Mouse (Mus musculus): Measurements from ENCODE around the gene Vgf.

Vgf gene

DNA sequence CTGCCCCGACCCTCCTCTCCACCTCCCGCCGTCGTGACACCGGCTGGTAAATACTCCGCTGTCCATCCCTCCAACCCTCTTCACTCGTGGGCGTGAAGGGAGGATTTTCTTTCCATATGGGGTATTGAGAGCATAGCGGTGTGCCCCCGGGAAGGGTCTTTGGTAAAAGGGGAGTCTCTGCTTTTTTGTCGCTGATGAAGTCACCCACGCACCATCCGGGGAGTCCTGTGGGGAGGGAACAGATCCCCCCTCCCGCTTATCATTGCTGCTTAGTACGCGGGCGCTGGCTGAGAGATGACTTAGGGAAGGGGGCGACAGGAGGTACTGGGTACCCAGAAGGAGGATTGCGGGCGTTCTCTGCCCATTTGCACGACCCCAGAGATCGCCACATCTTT is 4.2 kb downstream of the Vgf start:
- no peak for DNase-seq (ENCODE audit: extremely low read depth, low read depth)

DNA sequence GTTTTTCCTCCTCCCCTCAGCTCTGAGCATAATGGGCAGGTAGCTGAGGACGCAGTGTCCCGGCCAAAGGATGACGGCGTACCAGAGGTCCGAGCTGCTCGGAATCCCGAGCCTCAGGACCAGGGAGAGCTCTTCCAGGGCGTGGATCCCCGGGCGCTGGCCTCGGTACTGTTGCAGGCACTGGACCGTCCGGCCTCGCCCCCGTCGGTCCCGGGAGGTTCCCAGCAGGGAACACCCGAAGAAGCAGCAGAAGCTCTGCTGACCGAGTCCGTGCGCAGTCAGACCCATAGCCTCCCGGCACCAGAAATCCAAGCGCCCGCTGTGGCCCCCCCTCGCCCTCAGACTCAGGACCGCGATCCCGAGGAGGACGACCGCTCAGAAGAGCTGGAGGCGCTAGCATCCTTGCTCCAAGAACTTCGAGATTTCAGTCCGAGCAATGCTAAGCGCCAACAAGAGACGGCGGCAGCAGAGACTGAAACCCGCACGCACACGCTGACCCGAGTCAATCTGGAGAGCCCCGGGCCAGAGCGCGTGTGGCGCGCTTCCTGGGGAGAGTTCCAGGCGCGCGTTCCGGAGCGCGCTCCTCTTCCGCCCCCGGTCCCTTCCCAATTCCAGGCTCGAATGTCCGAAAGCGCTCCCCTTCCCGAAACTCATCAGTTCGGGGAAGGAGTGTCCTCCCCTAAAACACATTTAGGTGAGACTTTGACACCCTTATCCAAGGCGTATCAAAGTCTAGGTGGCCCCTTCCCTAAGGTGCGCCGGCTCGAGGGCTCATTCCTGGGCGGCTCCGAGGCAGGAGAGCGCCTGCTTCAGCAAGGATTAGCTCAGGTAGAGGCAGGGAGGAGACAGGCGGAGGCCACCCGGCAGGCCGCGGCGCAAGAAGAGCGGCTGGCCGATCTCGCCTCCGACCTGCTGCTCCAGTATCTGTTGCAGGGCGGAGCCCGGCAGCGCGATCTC is 5.2 kb downstream of the Vgf start:
- no peak for DNase-seq (ENCODE audit: extremely low read depth, low read depth)

DNA sequence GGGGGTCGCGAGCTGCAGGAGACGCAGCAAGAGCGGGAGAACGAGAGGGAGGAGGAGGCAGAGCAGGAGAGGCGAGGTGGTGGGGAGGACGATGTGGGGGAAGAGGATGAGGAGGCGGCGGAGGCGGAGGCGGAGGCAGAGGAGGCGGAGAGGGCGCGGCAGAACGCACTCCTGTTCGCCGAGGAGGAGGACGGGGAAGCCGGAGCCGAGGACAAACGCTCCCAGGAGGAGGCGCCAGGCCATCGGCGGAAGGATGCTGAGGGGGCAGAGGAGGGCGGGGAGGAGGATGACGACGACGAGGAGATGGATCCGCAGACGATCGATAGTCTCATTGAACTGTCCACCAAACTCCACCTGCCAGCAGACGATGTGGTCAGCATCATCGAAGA is 5.8 kb downstream of the Vgf start:
- peak; percentile 31 for DNase-seq (ENCODE audit: extremely low read depth, low read depth)

DNA sequence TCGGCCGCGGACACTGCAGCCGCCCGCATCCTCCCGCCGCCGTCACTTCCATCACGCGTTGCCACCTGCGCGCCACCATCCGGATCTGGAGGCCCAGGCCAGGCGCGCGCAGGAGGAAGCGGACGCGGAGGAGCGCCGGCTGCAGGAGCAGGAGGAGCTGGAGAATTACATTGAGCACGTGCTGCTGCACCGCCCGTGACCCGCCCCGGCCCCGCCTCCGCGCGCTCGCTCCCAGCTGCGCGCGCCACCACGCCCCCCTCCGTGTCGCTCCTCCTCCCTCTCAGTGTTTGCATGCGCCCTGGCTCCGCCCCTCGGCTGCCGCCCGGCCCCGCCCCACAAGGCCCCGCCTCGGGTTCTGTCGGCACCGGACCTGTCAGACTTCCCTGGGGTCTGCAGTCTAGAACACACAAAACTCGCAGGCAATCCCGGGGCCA is 6.5 kb downstream of the Vgf start:
- DNase-seq (ENCODE audit: extremely low read depth, low read depth): peak; percentile 72

GRCm38 (mm10) chr5:137036211-137036610 is 10.0 kb downstream of the Vgf start:
- DNase-seq (ENCODE audit: extremely low read depth, low read depth): no peak

- DNase-seq (ENCODE audit: extremely low read depth, low read depth): no peak
Observed at GRCm38 (mm10) chr5:137039453-137039852, 13.3 kb downstream of the Vgf start.

GRCm38 (mm10) chr5:137041442-137041841 is 15.2 kb downstream of the Vgf start:
- DNase-seq (ENCODE audit: extremely low read depth, low read depth): no peak

DNA sequence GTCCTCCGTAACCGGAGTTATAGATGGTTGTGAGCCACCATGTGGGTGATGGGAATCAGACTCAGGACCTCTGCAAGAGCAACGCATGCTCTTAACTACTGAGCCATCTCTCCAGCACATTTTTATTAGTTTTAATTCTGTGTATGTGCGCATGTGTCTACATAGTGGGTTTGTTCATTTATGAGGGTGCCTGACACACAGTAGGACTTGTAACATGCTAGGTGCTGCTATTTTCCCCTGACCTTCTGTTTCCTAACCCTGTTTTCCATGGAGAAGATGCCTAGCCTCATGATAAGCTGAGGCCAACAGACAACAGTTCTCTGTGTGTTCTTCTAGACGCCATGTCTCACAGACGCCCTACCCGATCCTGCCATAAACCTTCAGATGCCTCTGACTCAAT is 17.8 kb downstream of the Vgf start:
- no peak for DNase-seq (ENCODE audit: extremely low read depth, low read depth)

DNA sequence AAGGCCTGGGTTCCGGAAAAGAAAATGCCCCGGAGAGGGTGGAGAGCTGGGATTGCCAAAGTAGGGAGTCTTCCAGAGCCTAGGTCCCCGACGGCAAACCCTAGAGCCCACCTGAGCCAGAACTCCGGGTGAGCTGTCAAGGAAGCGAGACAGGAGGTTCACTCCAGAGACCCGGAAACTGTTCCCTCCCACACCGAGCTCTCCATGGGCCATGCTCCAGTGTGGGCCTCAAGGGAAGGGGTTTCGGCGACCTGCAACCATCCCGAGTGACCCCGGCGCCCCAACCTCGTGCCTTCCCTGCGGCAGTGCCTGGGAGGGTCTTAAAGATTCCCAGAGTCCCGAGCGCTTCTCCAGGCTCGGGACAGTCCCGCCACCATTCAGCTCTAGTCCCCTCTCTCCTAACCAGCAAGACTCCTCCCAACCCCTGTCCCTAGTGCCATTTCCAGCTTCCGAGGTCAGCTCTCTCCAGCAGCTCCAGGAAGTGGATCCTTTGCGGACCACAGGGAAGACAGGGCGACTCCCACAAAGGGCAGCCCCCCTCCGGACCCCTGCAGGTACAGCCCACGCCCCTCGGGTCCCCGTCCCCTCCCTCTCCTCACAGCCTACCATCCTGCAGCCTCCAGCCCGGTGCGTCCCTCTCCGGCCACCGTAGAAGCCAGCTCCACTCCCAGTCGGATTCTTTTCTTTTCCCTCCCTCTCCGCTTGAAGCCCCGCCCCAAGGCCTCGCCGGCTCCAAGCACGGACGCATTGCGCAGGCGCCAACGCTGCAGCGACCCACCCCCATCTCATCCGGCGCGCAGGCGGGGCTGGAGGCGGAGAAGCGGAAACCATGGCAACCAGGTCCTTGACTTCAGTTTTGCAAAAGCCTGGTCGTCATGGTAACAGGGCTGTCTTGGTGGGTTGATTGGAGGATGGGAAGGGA is 19.5 kb downstream of the Vgf start, which contains the start of gene Ap1s1:
Ap1s1 (minus strand) TSS at position 734 of the 922 bp plus-strand sequence.
- DNase-seq (ENCODE audit: extremely low read depth, low read depth): peak; percentile 79

GRCm38 (mm10) chr5:137046324-137046718 is 20.1 kb downstream of the Vgf start:
- DNase-seq (ENCODE audit: extremely low read depth, low read depth): no peak

DNA sequence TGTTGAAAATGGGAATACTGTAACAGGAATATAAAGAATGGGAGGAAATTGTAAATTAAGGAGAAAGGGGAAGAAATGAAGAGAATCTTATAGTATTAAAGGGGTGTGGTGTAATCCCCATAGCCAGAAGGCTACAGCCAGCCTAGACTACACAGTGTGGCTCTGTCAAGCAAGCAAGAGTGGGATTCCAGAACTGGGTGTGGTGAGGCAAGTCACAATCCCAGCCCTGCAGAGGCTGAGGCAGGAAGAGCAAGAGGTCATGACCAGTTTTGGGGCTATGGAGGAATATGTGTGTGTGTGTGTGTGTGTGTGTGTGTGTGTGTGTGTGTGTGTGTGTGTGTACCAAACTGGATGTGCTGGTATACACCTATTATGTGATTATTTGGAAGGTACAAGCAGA is 20.8 kb downstream of the Vgf start:
- no peak for DNase-seq (ENCODE audit: extremely low read depth, low read depth)

- no peak for DNase-seq (ENCODE audit: extremely low read depth, low read depth)
Observed at GRCm38 (mm10) chr5:137051125-137051524, 24.9 kb downstream of the Vgf start.

DNA sequence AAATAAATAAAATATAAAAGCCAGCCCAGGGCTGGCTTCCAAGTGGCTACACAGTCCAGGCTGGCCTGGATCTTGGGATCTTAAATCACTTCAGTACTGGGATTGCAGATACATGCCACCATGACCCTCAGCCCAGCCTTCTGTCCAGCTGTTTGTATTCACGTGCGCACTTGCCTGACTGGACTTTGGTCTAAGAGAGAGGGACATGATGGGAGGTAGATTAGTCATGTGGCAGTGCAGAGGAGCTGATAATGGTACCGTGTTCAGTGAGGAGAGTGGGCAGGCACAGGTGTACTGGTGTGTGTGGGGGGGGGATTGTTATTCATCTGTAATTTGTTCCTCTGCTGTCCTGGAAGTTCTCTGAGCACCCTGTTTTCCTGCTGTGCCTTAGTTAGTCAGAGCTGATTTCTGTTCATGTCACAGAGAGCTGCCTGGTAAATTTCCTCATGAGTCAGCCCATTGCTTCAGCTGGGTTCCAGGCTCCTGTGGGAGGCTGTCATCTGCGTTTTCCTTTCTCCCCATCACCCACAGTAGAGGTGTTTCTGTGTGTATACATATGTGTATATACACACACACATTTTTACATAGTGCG is 25.8 kb downstream of the Vgf start:
- DNase-seq (ENCODE audit: extremely low read depth, low read depth): no peak

DNA sequence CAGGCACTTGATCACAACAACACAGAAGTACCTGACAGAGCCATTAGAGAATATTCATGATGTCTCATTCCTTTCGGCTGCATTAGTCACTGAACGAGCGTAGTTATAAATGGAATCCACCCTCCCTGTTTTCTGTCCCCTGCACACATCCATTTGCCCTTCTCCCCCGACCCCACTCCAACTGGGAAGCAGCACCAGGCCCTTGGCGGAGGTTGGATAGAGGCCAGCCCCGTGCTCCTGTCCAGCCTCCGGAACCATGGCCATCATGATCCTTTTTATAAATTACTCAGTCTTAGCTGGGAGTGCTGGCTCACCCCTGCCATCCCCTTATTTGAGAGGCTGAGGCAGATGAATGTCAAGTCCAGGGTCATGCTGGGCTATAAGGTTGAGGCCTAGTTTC is 28.1 kb downstream of the Vgf start:
- DNase-seq (ENCODE audit: extremely low read depth, low read depth): no peak

DNA sequence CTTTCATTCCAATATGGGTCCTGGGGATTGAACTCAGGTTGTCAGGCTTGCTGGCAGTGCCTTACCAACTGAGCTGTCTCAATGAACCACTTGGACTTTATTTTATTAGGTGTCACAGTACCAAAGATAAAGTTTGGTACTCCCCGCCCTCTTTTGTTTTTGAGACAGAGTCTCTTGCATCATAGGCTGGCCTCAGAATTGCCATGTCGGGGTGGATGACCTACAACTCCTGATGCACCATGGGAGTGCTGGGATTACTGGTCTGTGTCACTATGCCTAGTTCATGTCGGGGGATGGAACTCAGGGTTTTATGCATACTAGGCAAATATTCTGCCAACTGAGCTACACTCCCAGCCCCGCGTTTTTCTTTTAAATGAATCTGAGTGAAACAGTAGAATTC is 28.7 kb downstream of the Vgf start:
- no peak for DNase-seq (ENCODE audit: extremely low read depth, low read depth)

DNA sequence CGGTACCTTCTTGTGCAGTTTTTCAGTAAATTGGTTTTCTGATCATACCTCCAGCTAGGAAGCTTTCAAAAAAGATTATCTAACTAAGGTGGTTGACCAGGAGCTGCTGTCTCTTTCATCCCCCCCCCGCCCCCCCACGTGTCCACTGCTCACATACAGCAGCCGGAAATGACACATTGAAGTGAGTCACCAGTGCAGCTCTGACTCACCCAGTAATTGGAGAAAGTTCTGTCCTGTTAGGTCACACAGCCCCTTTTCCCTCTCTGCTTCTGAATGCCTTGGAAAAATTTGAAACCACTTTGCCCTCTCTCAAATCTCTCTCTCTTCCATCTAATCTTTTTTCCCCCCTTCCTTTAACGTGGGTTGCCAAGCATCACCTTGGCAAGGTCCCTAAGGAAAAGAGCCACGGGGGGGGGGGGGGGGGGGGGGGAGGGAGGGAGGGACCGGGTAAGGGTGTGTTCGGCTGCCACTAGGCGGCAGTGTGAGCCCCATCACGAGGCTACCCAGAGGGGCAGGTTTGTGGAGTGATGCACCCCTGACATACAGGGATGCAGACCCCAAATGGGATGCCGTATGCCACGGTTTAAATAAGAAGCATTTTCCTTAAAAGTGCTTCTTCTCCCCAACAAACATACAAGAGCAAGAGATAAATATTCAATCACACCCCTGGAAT is 35.8 kb downstream of the Vgf start:
- peak; percentile 56 for DNase-seq (ENCODE audit: extremely low read depth, low read depth)

DNA sequence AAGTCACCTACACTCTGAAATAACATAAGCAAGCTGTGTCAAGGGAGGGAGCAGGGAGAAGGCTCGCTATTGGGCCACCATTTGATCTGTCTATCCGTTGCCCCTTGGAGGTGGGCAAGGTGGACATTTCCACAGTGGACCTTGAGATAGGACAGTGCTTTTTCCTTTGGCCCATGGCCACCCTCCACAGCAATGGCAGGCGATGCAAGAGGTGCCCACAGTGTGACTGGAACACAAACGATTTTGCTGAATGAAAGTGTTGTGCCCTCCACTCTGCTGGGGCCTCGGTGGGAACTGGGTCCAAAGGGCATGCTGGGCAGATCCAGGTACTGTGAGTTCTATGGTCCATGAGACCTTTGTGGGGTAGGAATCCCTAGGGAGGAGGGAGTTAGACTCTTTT is 36.4 kb downstream of the Vgf start:
- no peak for DNase-seq (ENCODE audit: extremely low read depth, low read depth)

- DNase-seq (ENCODE audit: extremely low read depth, low read depth): no peak
Observed at GRCm38 (mm10) chr5:137065454-137065853, 39.3 kb downstream of the Vgf start.

DNA sequence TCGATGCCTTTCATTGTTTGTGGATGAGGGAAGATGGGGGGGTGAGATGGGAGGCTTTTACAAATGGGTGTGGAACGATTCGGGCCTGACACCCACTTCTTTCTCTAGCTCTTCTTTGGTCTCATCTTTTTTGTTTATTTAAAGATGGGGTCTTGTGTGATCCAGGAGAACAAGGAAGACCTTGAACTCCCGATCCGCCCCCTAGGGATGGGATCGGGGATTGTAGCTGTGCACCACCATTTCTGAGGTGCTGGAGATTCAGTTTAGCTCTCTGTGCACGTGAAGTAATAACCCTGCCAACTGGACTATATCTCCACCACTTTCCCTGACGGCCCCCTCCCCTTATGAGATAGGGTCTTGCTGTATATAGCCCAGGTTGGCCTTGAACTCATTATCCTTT is 39.7 kb downstream of the Vgf start:
- no peak for DNase-seq (ENCODE audit: extremely low read depth, low read depth)

- no peak for DNase-seq (ENCODE audit: extremely low read depth, low read depth)
Observed at GRCm38 (mm10) chr5:137068711-137069110, 42.5 kb downstream of the Vgf start.
